Mouse (Mus musculus): ENCODE measurements at regions not wholly inside any gene's neighbourhood (a gene's known extent, or its start where the extent isn't known, plus 50 kb on each side); places are given as distances from the start of the nearest gene placed in this dataset.

- intact Hi-C loops (cut with DNase I): no loop called here
- no peak for DNase-seq
Observed at GRCm38 (mm10) chr16:24218162-24218849, 175.0 kb upstream of the Lpp start.

- intact Hi-C loops (cut with DNase I): no loop called here
- DNase-seq: no peak
Observed at GRCm38 (mm10) chr16:24216828-24217227, 176.5 kb upstream of the Lpp start.

GRCm38 (mm10) chr16:24215353-24215752 lies 178.0 kb upstream of the Lpp start:
- intact Hi-C loops (cut with DNase I): no loop called here
- DNase-seq: no peak

- intact Hi-C loops (cut with DNase I): no loop called here
Observed at GRCm38 (mm10) chr16:24213577-24213976, 179.7 kb upstream of the Lpp start.

GRCm38 (mm10) chr16:24212702-24213101 lies 180.6 kb upstream of the Lpp start:
- no peak for DNase-seq

More at GRCm38 (mm10) chr16:24213577-24213976, 179.7 kb upstream of the Lpp start:
- no peak for DNase-seq

DNA sequence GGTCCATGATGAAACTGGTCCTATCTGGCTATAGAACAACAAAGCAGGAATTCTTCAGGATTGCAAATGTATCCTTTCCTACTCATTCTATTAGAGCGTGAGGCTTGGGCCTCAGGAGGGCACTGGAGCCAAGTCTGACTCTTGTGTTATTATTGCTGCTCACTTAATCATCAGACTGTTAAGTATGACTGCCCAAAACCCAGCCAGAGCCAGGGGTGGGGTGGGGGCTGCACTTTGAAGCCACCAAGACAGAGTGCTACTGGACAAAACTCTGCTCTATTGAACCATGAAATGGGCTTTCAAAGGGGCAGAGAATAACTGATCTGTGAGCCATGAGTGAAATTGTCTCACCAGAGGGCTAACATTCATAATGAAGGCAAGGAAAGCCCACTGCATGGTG lies 181.7 kb upstream of the Lpp start:
- intact Hi-C loops (cut with DNase I): no loop called here
- no peak for DNase-seq

More at GRCm38 (mm10) chr16:24212702-24213101, 180.6 kb upstream of the Lpp start:
- intact Hi-C loops (cut with DNase I): no loop called here

- no peak for DNase-seq
Observed at GRCm38 (mm10) chr16:24208876-24209275, 184.4 kb upstream of the Lpp start.

GRCm38 (mm10) chr16:24208118-24208517 lies 185.2 kb upstream of the Lpp start:
- DNase-seq: no peak
- intact Hi-C loops (cut with DNase I): no loop called here

More at GRCm38 (mm10) chr16:24208876-24209275, 184.4 kb upstream of the Lpp start:
- intact Hi-C loops (cut with DNase I): no loop called here

- DNase-seq: no peak
- intact Hi-C loops (cut with DNase I): no loop called here
Observed at GRCm38 (mm10) chr16:24207056-24207455, 186.3 kb upstream of the Lpp start.

GRCm38 (mm10) chr16:24206461-24206861 lies 186.8 kb upstream of the Lpp start:
- intact Hi-C loops (cut with DNase I): no loop called here
- DNase-seq: peak; percentile 45 to 48

- no peak for DNase-seq
- intact Hi-C loops (cut with DNase I): no loop called here
Observed at GRCm38 (mm10) chr16:24205594-24205993, 187.7 kb upstream of the Lpp start.

DNA sequence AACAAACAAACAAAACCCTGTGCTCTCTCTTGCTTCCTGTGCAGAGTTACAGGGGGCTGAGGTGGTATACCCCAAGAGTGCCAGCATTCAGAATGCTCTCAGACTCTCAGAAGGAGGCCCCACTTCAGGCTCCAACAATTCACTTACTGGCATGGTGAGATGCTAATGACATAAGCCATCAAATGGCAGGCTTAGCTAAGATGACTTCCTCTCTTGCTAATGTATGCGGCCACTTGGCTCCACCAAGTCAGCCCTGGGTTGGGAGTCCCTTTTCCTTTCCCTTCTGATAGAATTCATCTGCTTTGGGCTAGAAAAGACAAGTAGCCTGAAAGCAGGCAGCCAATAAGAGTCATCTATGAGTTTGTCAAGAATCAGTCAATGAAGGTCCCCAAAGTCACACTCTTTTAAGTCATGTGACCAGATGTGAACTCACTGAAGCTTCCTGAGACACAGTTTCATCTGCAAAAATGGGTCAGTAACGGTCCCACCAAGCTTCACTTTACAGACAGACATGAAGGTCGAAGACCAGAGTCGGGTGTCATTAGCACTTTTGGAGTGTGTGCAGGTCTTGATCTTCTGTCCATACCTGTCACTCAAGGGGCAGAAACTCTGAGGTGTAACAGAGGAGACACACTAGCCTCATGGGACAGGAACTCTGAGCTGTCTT lies 189.1 kb upstream of the Lpp start:
- intact Hi-C loops (cut with DNase I): no loop called here
- DNase-seq: no peak

- intact Hi-C loops (cut with DNase I): no loop called here
- no peak for DNase-seq
Observed at GRCm38 (mm10) chr16:24202653-24203052, 190.7 kb upstream of the Lpp start.

- intact Hi-C loops (cut with DNase I): no loop called here
- no peak for DNase-seq
Observed at GRCm38 (mm10) chr16:24201455-24201854, 191.9 kb upstream of the Lpp start.

GRCm38 (mm10) chr16:24200200-24200599 lies 193.1 kb upstream of the Lpp start:
- intact Hi-C loops (cut with DNase I): no loop called here
- no peak for DNase-seq

- intact Hi-C loops (cut with DNase I): no loop called here
- no peak for DNase-seq
Observed at GRCm38 (mm10) chr16:24199408-24200167, 193.7 kb upstream of the Lpp start.

- DNase-seq: no peak
- intact Hi-C loops (cut with DNase I): no loop called here
Observed at GRCm38 (mm10) chr16:24198291-24198690, 195.0 kb upstream of the Lpp start.

DNA sequence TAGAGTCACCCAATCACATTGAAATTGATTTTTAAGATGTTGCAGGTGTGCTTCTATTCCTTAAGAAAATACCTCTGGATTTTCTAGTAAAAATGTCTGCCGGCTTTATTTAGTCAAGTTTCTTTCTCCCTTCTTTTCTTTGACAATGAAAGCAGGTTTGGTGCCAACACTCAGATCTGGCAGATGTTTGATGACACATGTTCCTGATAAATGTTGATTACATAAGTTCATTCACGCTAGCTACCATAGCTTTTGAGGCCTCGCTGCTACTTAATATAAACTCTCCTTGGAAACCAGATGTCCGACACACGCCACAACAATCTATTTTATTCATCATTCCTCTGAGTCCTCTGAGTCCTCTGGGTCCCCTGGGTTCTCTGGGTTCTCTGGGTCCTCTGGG lies 195.7 kb upstream of the Lpp start:
- intact Hi-C loops (cut with DNase I): no loop called here
- DNase-seq: no peak

DNA sequence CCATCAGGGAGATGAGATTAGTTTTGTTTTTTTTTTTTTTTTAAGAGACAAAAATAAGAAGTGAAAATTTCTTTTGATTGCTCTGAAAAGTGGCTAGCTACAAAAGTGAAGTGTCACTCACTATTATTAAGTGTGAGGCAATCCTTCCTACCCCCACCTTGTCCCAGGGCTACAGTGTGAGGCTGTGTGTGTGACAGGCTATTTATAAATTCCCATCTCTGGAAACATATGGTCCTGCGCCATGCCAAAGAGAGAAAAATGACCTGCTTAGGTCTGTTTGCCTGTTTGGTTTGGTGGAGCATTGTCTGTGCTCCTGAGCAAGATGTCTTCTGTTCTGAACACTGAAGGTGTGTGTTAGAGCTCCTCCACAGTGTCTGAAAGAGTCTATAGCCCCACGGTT lies 199.4 kb upstream of the Lpp start:
- no peak for DNase-seq
- intact Hi-C loops (cut with DNase I): no loop called here

GRCm38 (mm10) chr16:24193251-24193873 lies 199.9 kb upstream of the Lpp start:
- DNase-seq: no peak
- intact Hi-C loops (cut with DNase I): no loop called here

- DNase-seq: peak; percentile 36 to 40
- intact Hi-C loops (cut with DNase I): no loop called here
Observed at GRCm38 (mm10) chr16:24192013-24192412, 201.3 kb upstream of the Lpp start.
